Mouse (Mus musculus): Measurements from ENCODE around the gene Cacng4. TPM values are rescaled to one million over a fixed set of nuclear protein-coding genes. Genes with fewer than 3 reads are reported as not detected.

Gene Cacng4
- polyA plus RNA-seq, 1 experiment from 2014 or later = 0.43 TPM

- no peak overlapping the region for H3K4me2 ChIP-seq (replicated peaks; ENCODE audit: low read depth, low read length)
- H3K9me3 ChIP-seq (ENCODE audit: low read length) = no peaks in the 10 kb centered on the region
- H3K27ac ChIP-seq (ENCODE audit: low read length) = no peak overlapping the region
- no peaks in the 10 kb centered on the region for H3K4me1 ChIP-seq (ENCODE audit: insufficient read depth, low read depth, low read length)
- DNase-seq (ENCODE audit: low spot score) (peak; percentile 8), ATAC-seq (no peak)
- no peak overlapping the region for H3K4me3 ChIP-seq (ENCODE audit: low read depth, low read length)
- no peaks in the 10 kb centered on the region for H3K36me3 ChIP-seq (ENCODE audit: insufficient read depth, low read length)
- H3K27me3 ChIP-seq (replicated peaks; ENCODE audit: insufficient read depth, low read length) = no peaks in the 10 kb centered on the region
- WGBS = 49% methylated on average over 8 of the region's 8 CpGs
- TF ChIP-seq EP300 (IDR thresholded peaks at IDR 0.05) (no peak), CTCF (IDR thresholded peaks at IDR 0.05) (no peak)
- no peak overlapping the region for H3K9ac ChIP-seq (replicated peaks; ENCODE audit: low read depth)
These were observed 31.5 kb downstream of the Cacng4 start for GRCm38 (mm10) chr11:107762688-107763460.

GRCm38 (mm10) chr11:107761790-107762500 lies 32.4 kb downstream of the Cacng4 start:
- no peak overlapping the region for H3K4me3 ChIP-seq (ENCODE audit: low read depth, low read length)
- no peak for TF ChIP-seq CTCF (IDR thresholded peaks at IDR 0.05)
- no peak overlapping the region for H3K9ac ChIP-seq (replicated peaks; ENCODE audit: low read depth)
- H3K27ac ChIP-seq (ENCODE audit: low read length) = no peak overlapping the region
- DNase-seq (ENCODE audit: low spot score) = no peak
- no peak for ATAC-seq
- no peak overlapping the region for H3K4me2 ChIP-seq (replicated peaks; ENCODE audit: low read depth, low read length)
- no peaks in the 10 kb centered on the region for H3K36me3 ChIP-seq (ENCODE audit: insufficient read depth, low read length)
- no peaks in the 10 kb centered on the region for H3K27me3 ChIP-seq (replicated peaks; ENCODE audit: insufficient read depth, low read length)
- H3K9me3 ChIP-seq (ENCODE audit: low read length) = no peaks in the 10 kb centered on the region
- no peaks in the 10 kb centered on the region for H3K4me1 ChIP-seq (ENCODE audit: insufficient read depth, low read depth, low read length)
- 41% methylated on average over 10 of the region's 10 CpGs for WGBS

GRCm38 (mm10) chr11:107760001-107760400 lies 34.4 kb downstream of the Cacng4 start:
- no peak for DNase-seq (ENCODE audit: low spot score)

GRCm38 (mm10) chr11:107759516-107759915 lies 34.8 kb downstream of the Cacng4 start:
- ATAC-seq (no peak), DNase-seq (ENCODE audit: low spot score) (no peak)
- H3K4me1 ChIP-seq (ENCODE audit: insufficient read depth, low read depth, low read length) = no peaks in the 10 kb centered on the region
- TF ChIP-seq EP300 (IDR thresholded peaks at IDR 0.05) = no peak
- no peak for TF ChIP-seq CTCF (IDR thresholded peaks at IDR 0.05)
- no peaks in the 10 kb centered on the region for H3K36me3 ChIP-seq (ENCODE audit: insufficient read depth, low read length)
- no peaks in the 10 kb centered on the region for H3K27me3 ChIP-seq (replicated peaks; ENCODE audit: insufficient read depth, low read length)
- H3K9me3 ChIP-seq (ENCODE audit: low read length) = no peaks in the 10 kb centered on the region
- 76% methylated on average over 9 of the region's 9 CpGs for WGBS
- H3K4me3 ChIP-seq (ENCODE audit: low read depth, low read length) = no peak overlapping the region
- no peak overlapping the region for H3K9ac ChIP-seq (replicated peaks; ENCODE audit: low read depth)
- no peak overlapping the region for H3K4me2 ChIP-seq (replicated peaks; ENCODE audit: low read depth, low read length)
- no peak overlapping the region for H3K27ac ChIP-seq (ENCODE audit: low read length)

More at GRCm38 (mm10) chr11:107760001-107760400, 34.4 kb downstream of the Cacng4 start:
- no peak overlapping the region for H3K4me3 ChIP-seq (ENCODE audit: low read depth, low read length)
- H3K27me3 ChIP-seq (replicated peaks; ENCODE audit: insufficient read depth, low read length) = no peaks in the 10 kb centered on the region
- no peak overlapping the region for H3K4me2 ChIP-seq (replicated peaks; ENCODE audit: low read depth, low read length)
- no peak overlapping the region for H3K9ac ChIP-seq (replicated peaks; ENCODE audit: low read depth)
- WGBS = 70% methylated on average over 10 of the region's 10 CpGs
- no peaks in the 10 kb centered on the region for H3K9me3 ChIP-seq (ENCODE audit: low read length)
- H3K36me3 ChIP-seq (ENCODE audit: insufficient read depth, low read length) = no peaks in the 10 kb centered on the region
- TF ChIP-seq EP300 (IDR thresholded peaks at IDR 0.05) = no peak
- TF ChIP-seq CTCF (IDR thresholded peaks at IDR 0.05) = no peak
- no peaks in the 10 kb centered on the region for H3K4me1 ChIP-seq (ENCODE audit: insufficient read depth, low read depth, low read length)
- ATAC-seq = no peak
- H3K27ac ChIP-seq (ENCODE audit: low read length) = no peak overlapping the region

GRCm38 (mm10) chr11:107749114-107749513 lies 45.2 kb downstream of the Cacng4 start:
- 87% methylated on average over 5 of the region's 5 CpGs for WGBS
- Histone ChIP-seq H3K4me1 (ENCODE audit: insufficient read depth, low read depth, low read length) (no peaks in the 10 kb centered on the region), H3K27me3 (replicated peaks; ENCODE audit: insufficient read depth, low read length) (no peaks in the 10 kb centered on the region), H3K36me3 (ENCODE audit: insufficient read depth, low read length) (no peaks in the 10 kb centered on the region), H3K4me2 (replicated peaks; ENCODE audit: low read depth, low read length) (no peak overlapping the region), H3K9ac (replicated peaks; ENCODE audit: low read depth) (no peak overlapping the region), H3K9me3 (ENCODE audit: low read length) (no peaks in the 10 kb centered on the region), H3K4me3 (ENCODE audit: low read depth, low read length) (no peak overlapping the region), H3K27ac (ENCODE audit: low read length) (no peak overlapping the region)
- ATAC-seq = no peak
- TF ChIP-seq EP300 (IDR thresholded peaks at IDR 0.05) (no peak), CTCF (IDR thresholded peaks at IDR 0.05) (no peak)
- DNase-seq (ENCODE audit: low spot score) = no peak

GRCm38 (mm10) chr11:107748243-107749035 lies 45.9 kb downstream of the Cacng4 start:
- H3K27me3 ChIP-seq (replicated peaks; ENCODE audit: insufficient read depth, low read length) = no peaks in the 10 kb centered on the region
- TF ChIP-seq CTCF (IDR thresholded peaks at IDR 0.05) (no peak), EP300 (IDR thresholded peaks at IDR 0.05) (no peak)
- no peak overlapping the region for H3K27ac ChIP-seq (ENCODE audit: low read length)
- no peak overlapping the region for H3K4me2 ChIP-seq (replicated peaks; ENCODE audit: low read depth, low read length)
- no peaks in the 10 kb centered on the region for H3K36me3 ChIP-seq (ENCODE audit: insufficient read depth, low read length)
- H3K9ac ChIP-seq (replicated peaks; ENCODE audit: low read depth) = no peak overlapping the region
- no peak for DNase-seq (ENCODE audit: low spot score)
- H3K4me1 ChIP-seq (ENCODE audit: insufficient read depth, low read depth, low read length) = no peaks in the 10 kb centered on the region
- WGBS = 69% methylated on average over 5 of the region's 5 CpGs
- H3K9me3 ChIP-seq (ENCODE audit: low read length) = no peaks in the 10 kb centered on the region
- ATAC-seq = no peak
- H3K4me3 ChIP-seq (ENCODE audit: low read depth, low read length) = no peak overlapping the region
